Mouse (Mus musculus) left cerebral cortex, adult 9 months (tissue): ENCODE results near the gene 4930452B06Rik.
"Not testable (repeated sequence)": the region's sequence is repeated elsewhere in the genome, so short reads cannot be mapped to it uniquely, and the experiment has no call there.

Experiments
- DNase-seq, 2 experiments: peaks; one replicate each; pipeline ENCODE4 v3.0.0; 2022; ENCODE audit warnings: low spot score in 2 of 2

Gene 4930452B06Rik

DNA sequence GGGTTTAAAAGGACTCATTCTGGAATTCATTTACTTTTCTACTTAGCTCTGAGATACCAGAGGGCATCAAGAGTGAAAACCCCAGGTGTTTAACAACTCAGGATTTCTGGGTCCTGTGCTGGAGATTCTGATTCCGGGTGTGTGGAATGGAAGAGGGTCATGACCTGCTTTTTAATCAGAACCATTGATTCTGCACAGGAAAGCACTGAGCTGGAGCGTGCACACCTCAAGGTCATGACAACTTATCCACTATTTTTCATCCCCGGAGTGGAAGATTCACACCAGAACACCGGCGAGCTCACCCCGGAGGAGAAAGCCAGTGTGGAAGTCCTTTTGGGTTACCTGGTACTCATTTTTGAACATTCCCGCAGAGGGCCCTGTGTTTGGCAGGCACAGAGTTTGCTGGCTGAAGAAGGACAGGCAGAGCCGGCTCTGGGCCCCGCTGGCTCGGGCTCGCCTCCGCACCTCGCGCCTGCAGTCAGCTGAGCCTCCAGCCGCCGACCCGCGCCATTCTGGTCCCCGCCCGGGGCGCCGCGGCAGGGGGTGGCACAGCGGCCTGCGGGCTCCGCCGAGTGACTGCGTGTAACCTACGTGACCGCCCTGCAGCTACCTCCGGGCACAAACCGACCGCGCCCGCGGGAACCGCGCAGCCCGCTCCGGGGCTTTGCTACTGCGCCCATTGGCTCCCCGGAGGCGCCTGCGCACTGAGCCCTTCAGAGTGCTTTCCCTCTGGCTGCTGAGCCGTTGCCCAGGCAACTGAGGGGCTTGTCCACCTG is at the start of gene 4930452B06Rik:
4930452B06Rik (minus strand) TSS at position 605 of the 776 bp plus-strand sequence.
- peak; percentile 33 to 75 for DNase-seq

DNA sequence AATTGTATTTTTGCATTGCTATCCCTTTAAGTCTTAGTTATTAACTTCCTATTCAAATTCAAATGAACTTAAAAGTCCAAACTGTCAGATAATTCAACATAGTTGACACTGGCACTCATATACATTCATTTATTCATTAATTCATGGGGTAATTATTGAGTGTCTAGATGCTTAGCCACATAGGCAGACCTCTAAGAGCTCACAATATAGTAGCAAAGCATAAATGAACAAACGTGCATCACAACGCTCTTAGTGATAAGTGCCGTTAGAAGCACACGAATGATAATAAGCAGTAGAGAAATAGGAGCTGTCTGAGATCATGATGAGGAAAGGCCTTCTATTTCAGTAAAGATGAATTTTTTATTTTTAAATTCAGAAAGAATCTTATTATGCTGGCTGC is 46.6 kb upstream of the 4930452B06Rik start:
- DNase-seq = no peak

GRCm38 (mm10) chr14:8689451-8689850 is 23.4 kb upstream of the 4930452B06Rik start:
- DNase-seq = no peak

DNA sequence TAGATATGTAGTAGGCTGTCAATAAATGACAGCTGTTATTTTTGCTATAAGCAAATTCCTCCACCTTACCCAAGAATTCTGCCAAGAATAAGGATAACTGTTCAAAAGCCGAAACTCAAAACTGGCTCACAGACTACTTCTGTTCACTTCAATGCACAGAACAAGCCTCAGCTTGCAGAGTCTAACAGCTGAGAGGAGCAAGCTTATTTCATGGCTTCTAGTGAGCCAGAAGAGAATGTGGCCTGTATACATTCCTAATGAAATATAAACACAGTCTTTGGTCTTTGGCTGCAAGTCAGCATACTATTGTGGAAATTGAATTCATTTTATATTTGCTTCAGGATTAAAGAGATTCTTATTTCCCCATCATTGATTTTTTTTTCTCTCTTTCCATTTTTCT is 22.4 kb upstream of the 4930452B06Rik start:
- DNase-seq = no peak

DNA sequence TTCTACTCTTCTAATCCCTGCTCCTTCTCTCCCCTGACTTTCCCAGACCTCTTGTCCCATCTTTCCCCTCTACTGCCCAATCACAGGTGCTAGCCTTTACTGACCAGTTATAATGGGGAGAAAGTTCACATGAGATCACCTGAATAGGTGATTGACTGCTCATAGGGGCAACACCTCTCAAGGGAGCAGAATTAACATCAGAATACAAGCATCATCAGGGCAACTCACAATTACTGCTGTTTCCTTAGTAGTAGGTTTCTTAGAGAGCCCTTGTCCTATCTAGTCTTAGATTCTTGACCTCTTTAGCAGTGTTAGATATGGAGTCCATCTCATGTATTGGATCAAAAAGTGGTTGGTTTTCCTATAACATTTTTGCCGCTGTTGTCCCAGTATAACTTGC is 20.1 kb upstream of the 4930452B06Rik start:
- no peak for DNase-seq

DNA sequence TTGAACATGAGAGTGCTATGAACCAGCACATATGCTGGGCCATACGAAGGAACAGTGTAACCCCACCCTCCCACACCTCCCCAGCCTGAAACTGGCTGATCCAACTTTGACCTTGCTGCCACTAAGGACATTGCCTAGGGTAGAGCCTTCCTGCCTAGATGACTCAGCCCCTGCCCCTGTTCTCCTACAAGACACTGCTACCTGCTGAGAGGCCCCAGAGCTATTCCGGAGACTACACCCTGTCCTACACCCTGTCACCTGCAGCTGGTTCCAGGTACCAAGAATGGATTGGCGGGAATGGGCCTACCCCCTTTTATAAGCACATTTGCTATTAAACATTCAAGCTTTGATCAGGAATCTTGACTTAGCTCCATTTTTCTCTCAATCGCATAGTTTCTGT is 13.9 kb upstream of the 4930452B06Rik start:
- DNase-seq = no peak

DNA sequence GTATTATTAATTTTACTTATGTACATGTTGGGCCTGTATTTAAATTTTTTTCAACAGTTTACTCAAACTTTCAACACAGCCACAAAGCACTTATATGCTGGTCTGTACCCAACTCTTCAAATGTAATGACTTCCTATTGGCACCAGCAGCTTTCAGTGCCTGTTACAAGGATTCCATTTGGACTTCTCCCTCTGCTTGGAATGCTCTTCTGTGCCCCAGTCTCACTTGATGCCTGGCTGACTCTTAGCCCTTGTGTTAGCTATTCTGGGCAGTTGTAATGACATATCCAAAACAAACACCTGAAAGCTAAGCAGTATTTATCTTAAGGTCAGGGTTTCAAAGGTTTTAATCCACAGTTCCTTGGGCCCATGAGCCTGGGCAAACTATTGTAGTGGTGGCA is 5.7 kb downstream of the 4930452B06Rik start:
- DNase-seq = no peak

GRCm38 (mm10) chr14:8641650-8642279 is 24.3 kb downstream of the 4930452B06Rik start:
- DNase-seq = no peak

DNA sequence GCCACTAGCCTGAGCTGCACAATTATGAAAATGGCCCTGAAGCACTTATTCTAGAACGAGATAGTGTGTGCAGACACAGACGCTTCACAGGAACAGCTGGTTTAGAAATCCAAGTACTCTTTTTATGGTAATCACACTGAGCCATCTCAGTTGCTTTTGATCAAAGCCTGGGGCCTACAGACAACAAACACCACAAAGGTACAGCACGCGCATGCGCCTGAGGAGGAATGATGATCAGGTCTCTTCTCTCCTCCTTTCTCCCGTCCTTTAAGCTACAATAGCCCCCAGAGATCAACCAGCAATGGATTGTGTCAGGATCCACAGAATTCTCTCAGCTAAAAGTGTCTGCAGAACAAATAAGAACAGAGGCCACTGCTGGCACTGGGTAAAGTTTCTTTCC is 33.8 kb downstream of the 4930452B06Rik start:
- no peak for DNase-seq

GRCm38 (mm10) chr14:8628406-8628805 is 37.6 kb downstream of the 4930452B06Rik start:
- DNase-seq = no peak

- no peak for DNase-seq
Observed at GRCm38 (mm10) chr14:8627481-8627880, 38.6 kb downstream of the 4930452B06Rik start.

DNA sequence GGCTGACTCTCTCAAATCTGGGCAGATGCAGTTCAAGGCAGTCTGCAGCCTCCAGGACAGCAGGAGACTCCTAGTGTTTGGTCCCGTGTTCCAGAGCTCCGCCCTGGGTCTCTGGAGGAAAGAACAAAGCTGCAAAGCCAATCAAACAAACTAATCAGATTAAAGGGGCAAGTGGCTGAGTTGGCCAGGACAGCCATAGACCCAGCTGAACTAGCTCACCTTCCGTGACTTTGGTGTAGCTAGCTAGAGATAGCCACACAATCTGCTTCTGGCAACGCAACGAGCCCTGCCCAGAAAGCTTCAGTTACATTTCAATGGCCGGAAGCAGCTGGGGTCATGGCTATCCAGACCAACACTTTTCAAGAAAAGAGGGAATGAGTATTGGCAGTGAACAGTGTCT is 44.9 kb downstream of the 4930452B06Rik start:
- no peak for DNase-seq

DNA sequence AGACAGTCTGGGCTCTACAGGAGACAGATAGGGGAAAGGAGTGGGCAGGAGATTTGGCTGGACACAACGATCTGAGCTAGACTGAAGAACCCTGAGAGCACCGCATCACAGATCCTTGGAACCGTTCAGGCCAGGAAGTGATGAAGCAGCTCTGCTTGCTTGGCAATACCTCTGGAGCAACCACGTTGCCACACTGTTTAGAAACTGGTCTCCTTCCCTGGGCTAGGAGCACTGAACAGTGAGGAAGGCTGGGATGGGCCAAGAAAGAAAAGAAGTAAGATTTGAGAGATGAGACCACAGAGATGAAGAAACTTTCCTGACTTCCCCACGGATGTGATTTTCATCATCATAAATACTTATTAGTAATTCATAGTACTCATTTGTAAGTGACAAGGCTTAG is 45.5 kb downstream of the 4930452B06Rik start:
- no peak for DNase-seq

DNA sequence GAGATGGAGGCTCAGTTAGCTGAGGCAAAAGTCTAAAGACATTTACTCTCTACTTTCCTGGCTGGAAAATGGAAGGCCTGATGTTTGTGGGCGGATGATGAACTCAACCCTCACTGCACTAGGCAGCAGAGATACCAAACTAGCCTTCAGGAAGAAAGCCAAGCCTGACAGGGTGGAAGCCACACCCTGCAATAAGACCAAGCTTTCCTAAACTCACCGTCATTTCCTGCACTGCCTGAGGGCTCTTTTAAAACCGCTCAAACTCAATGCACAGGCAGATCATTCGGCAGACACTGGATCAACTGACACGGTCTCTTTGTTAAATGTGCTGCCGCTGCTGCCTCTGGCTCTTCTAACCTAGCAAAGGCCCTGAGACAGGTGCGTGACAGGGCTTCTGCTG is 50.4 kb downstream of the 4930452B06Rik start:
- DNase-seq = no peak

GRCm38 (mm10) chr14:8614430-8614829 is 51.6 kb downstream of the 4930452B06Rik start:
- not testable (repeated sequence) for DNase-seq

DNA sequence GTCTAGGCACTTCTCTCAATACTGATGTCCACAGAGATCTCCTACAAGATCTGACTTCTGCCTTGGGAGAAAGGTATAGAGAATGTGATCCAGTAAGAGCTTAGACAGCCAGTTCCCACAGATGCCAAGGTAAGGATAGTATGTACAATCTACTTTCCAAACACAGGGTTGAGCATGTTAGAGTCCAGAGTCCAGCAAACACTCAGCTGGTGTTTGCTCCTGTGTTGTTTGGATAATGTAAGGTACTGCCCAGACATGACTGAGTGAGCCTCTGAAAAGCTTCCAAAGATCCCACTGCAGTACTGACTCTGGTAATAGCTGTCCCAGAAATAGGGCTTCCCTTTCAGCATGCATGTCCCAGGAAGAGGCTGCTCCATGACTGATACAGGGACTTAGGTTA is 54.0 kb downstream of the 4930452B06Rik start:
- no peak for DNase-seq

DNA sequence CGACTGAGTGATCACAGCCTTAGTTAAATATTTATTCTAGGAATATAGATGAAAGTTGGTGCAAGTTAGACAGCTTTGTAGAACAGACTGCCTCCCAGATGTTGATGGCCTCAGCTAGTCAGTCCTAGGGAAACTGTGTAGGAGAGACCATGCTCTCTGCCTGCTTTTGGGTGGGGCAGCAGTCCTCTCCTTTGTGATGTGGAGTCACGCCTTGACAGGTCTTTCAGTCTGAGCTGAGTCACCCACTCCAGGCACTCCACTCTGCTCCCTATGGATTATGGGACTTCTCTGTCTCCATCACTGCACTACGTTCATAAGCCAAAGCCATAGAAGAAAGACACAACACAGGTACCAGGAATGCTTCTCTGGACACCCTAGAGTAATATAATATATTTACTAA is 55.9 kb downstream of the 4930452B06Rik start:
- no peak for DNase-seq

- peak in 1 of 2 experiments; percentile 67 for DNase-seq
Observed at GRCm38 (mm10) chr14:8608559-8609171, 57.4 kb downstream of the 4930452B06Rik start.

GRCm38 (mm10) chr14:8604898-8605297 is 61.1 kb downstream of the 4930452B06Rik start:
- no peak for DNase-seq

DNA sequence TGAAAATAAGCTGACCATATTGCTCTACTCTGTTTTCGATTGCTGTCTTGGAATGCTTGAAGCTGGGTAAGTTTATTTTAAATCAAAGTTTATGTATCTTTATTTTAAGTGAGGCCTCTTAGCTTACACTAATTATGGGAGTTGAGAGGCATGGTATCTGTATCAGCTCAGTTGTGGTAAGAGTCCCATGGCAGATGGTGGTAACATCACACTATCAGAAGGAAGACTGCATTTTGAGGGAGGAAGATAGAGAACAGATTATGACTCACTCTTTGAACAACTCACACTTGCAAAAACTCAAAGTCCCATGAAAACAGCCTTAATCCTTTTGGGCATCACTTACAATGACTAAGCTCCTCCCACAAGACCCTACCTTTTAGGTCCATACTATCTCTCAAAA is 81.0 kb downstream of the 4930452B06Rik start:
- no peak for DNase-seq

DNA sequence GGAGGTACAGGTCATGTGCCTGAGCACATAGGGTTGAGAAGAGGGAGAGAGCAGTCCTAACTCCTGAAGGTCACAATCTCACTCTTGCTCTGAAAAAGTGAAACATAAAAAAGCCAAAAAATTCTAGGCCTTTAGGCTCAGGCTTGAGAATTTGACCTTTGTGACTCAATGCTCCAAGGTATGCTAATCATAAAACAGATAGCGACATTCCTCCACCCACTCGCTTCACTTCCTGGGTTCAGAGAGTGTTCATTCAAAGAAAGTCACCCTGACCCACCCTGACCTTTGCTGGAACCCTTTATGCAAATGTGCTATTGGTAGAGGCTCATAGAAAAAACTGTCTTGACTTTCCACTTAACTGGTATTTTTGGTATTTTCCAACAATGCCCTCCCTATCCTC is 115.0 kb downstream of the 4930452B06Rik start:
- DNase-seq = not testable (repeated sequence)

GRCm38 (mm10) chr14:8549108-8549507 is 116.9 kb downstream of the 4930452B06Rik start:
- DNase-seq = no peak

GRCm38 (mm10) chr14:8536024-8536423 is 130.0 kb downstream of the 4930452B06Rik start:
- no peak for DNase-seq
